Mouse (Mus musculus): Measurements from ENCODE around the gene Khdrbs1. TPM values are rescaled to one million over a fixed set of nuclear protein-coding genes. Genes with fewer than 3 reads are reported as not detected.
"Not testable (repeated sequence)": the region's sequence is repeated elsewhere in the genome, so short reads cannot be mapped to it uniquely, and the experiment has no call there.

Gene Khdrbs1
- polyA plus RNA-seq, 1 experiment: 170 TPM

GRCm38 (mm10) chr4:129731423-129731822, 10.7 kb downstream of the Khdrbs1 start:
- no peak for TF ChIP-seq POLR2A (IDR thresholded peaks at IDR 0.05; ENCODE audit: insufficient read depth, low read depth, low read length)
- H3K4me3 ChIP-seq (ENCODE audit: insufficient read depth, low read depth, low read length): no peak overlapping the region
- no peaks in the 10 kb centered on the region for H3K4me1 ChIP-seq (ENCODE audit: control insufficient read depth, insufficient read depth, low read length)
- no peak overlapping the region for H3K27ac ChIP-seq (ENCODE audit: insufficient read depth, low read depth, low read length)
- WGBS: 37% methylated on average over 5 of the region's 5 CpGs

GRCm38 (mm10) chr4:129716310-129716709, 25.8 kb downstream of the Khdrbs1 start:
- H3K27ac ChIP-seq (ENCODE audit: insufficient read depth, low read depth, low read length): no peak overlapping the region
- 74% methylated on average over 9 of the region's 9 CpGs for WGBS
- H3K4me3 ChIP-seq (ENCODE audit: insufficient read depth, low read depth, low read length): no peak overlapping the region
- no peaks in the 10 kb centered on the region for H3K4me1 ChIP-seq (ENCODE audit: control insufficient read depth, insufficient read depth, low read length)
- TF ChIP-seq CTCF (IDR thresholded peaks at IDR 0.05; ENCODE audit: insufficient read depth, low read depth, low read length) (no peak), POLR2A (IDR thresholded peaks at IDR 0.05; ENCODE audit: insufficient read depth, low read depth, low read length) (no peak)

GRCm38 (mm10) chr4:129709486-129710129, 32.5 kb downstream of the Khdrbs1 start:
- Histone ChIP-seq H3K27ac (ENCODE audit: insufficient read depth, low read depth, low read length) (peak overlapping the region; percentile 73; the same call in 1 of the 2 replicates), H3K4me3 (ENCODE audit: insufficient read depth, low read depth, low read length) (no peak overlapping the region), H3K4me1 (ENCODE audit: control insufficient read depth, insufficient read depth, low read length) (peaks cover 4% of the 10 kb centered on the region; the same call in 1 of the 2 replicates)
- TF ChIP-seq POLR2A (IDR thresholded peaks at IDR 0.05; ENCODE audit: insufficient read depth, low read depth, low read length): no peak
- WGBS: 41% methylated on average over 8 of the region's 8 CpGs

- Histone ChIP-seq H3K4me3 (ENCODE audit: insufficient read depth, low read depth, low read length) (no peak overlapping the region), H3K4me1 (ENCODE audit: control insufficient read depth, insufficient read depth, low read length) (peaks cover 13% of the 10 kb centered on the region), H3K27ac (ENCODE audit: insufficient read depth, low read depth, low read length) (no peak overlapping the region)
- TF ChIP-seq POLR2A (IDR thresholded peaks at IDR 0.05; ENCODE audit: insufficient read depth, low read depth, low read length) (no peak), CTCF (IDR thresholded peaks at IDR 0.05; ENCODE audit: insufficient read depth, low read depth, low read length) (no peak)
- WGBS: 33% methylated on average over 3 of the region's 3 CpGs
These were observed 35.4 kb downstream of the Khdrbs1 start for GRCm38 (mm10) chr4:129706750-129707149.

GRCm38 (mm10) chr4:129702454-129702853, 39.6 kb downstream of the Khdrbs1 start:
- TF ChIP-seq POLR2A (IDR thresholded peaks at IDR 0.05; ENCODE audit: insufficient read depth, low read depth, low read length) (no peak), CTCF (IDR thresholded peaks at IDR 0.05; ENCODE audit: insufficient read depth, low read depth, low read length) (no peak)
- 3% methylated on average over 11 of the region's 11 CpGs for WGBS
- H3K27ac ChIP-seq (ENCODE audit: insufficient read depth, low read depth, low read length): peak overlapping the region; percentile 79
- H3K4me3 ChIP-seq (ENCODE audit: insufficient read depth, low read depth, low read length): no peak overlapping the region; the same call in 1 of the 2 replicates
- H3K4me1 ChIP-seq (ENCODE audit: control insufficient read depth, insufficient read depth, low read length): peaks cover 12% of the 10 kb centered on the region

- 20% methylated on average over 17 of the region's 17 CpGs for WGBS
- Histone ChIP-seq H3K27ac (ENCODE audit: insufficient read depth, low read depth, low read length) (peak overlapping the region; percentile 79), H3K4me1 (ENCODE audit: control insufficient read depth, insufficient read depth, low read length) (peaks cover 9% of the 10 kb centered on the region), H3K4me3 (ENCODE audit: insufficient read depth, low read depth, low read length) (no peak overlapping the region)
- no peak for TF ChIP-seq CTCF (IDR thresholded peaks at IDR 0.05; ENCODE audit: insufficient read depth, low read depth, low read length)
- no peak for TF ChIP-seq POLR2A (IDR thresholded peaks at IDR 0.05; ENCODE audit: insufficient read depth, low read depth, low read length)
These were observed 40.4 kb downstream of the Khdrbs1 start for GRCm38 (mm10) chr4:129701503-129702377.

GRCm38 (mm10) chr4:129700661-129701060, 41.4 kb downstream of the Khdrbs1 start:
- 89% methylated on average over 6 of the region's 6 CpGs for WGBS
- not testable (repeated sequence) for H3K4me1 ChIP-seq (ENCODE audit: control insufficient read depth, insufficient read depth, low read length); H3K27ac ChIP-seq (ENCODE audit: insufficient read depth, low read depth, low read length); H3K4me3 ChIP-seq (ENCODE audit: insufficient read depth, low read depth, low read length)

- peaks cover 9% of the 10 kb centered on the region for H3K4me1 ChIP-seq (ENCODE audit: control insufficient read depth, insufficient read depth, low read length)
- H3K4me3 ChIP-seq (ENCODE audit: insufficient read depth, low read depth, low read length): no peak overlapping the region
- TF ChIP-seq CTCF (IDR thresholded peaks at IDR 0.05; ENCODE audit: insufficient read depth, low read depth, low read length): no peak
- TF ChIP-seq POLR2A (IDR thresholded peaks at IDR 0.05; ENCODE audit: insufficient read depth, low read depth, low read length): no peak
- no peak overlapping the region for H3K27ac ChIP-seq (ENCODE audit: insufficient read depth, low read depth, low read length)
- 37% methylated on average over 1 of the region's 1 CpGs for WGBS
These were observed 41.9 kb downstream of the Khdrbs1 start for GRCm38 (mm10) chr4:129700216-129700615.

- H3K4me3 ChIP-seq (ENCODE audit: insufficient read depth, low read depth, low read length): no peak overlapping the region
- H3K27ac ChIP-seq (ENCODE audit: insufficient read depth, low read depth, low read length): peak overlapping the region; percentile 60
- peaks cover 10% of the 10 kb centered on the region for H3K4me1 ChIP-seq (ENCODE audit: control insufficient read depth, insufficient read depth, low read length)
- WGBS: 78% methylated on average over 7 of the region's 7 CpGs
- no peak for TF ChIP-seq CTCF (IDR thresholded peaks at IDR 0.05; ENCODE audit: insufficient read depth, low read depth, low read length)
- no peak for TF ChIP-seq POLR2A (IDR thresholded peaks at IDR 0.05; ENCODE audit: insufficient read depth, low read depth, low read length)
These were observed 44.9 kb downstream of the Khdrbs1 start for GRCm38 (mm10) chr4:129697191-129697590.

Measured in olfactory bulb, adult 2 months (tissue).